Mouse (Mus musculus) ES-Bruce4 (cell line): ENCODE measurements around the gene Rad1. TPM values are rescaled to one million over a fixed set of nuclear protein-coding genes. Genes with fewer than 3 reads are reported as not detected.
"Not testable (repeated sequence)": the region's sequence is repeated elsewhere in the genome, so short reads cannot be mapped to it uniquely, and the experiment has no call there.

Experiments
- H3K27ac ChIP-seq: 2 replicates; pipeline ENCODE4 v1.5.1; 2012; ENCODE audit warnings: low read length, inconsistent platforms; ENCODE audit not compliant: insufficient read depth
- H3K27me3 ChIP-seq: 2 replicates; pipeline ENCODE4 v1.6.1; 2012; ENCODE audit warnings: mild to moderate bottlenecking, low read length, inconsistent platforms; ENCODE audit not compliant: control insufficient read depth, poor library complexity, insufficient read depth, severe bottlenecking
- H3K36me3 ChIP-seq: 2 replicates; pipeline ENCODE4 v1.6.1; 2012; ENCODE audit warnings: inconsistent platforms, mild to moderate bottlenecking, low read length, moderate library complexity; ENCODE audit not compliant: control insufficient read depth, poor library complexity, insufficient read depth, severe bottlenecking
- H3K4me1 ChIP-seq: one replicate; pipeline ENCODE4 v1.8.1; 2011; ENCODE audit warnings: low read length; ENCODE audit not compliant: control insufficient read depth, insufficient read depth
- H3K4me3 ChIP-seq: 2 replicates; pipeline ENCODE4 v1.5.1; 2011; ENCODE audit warnings: low read depth, mild to moderate bottlenecking, low read length
- H3K9ac ChIP-seq: 2 replicates; pipeline ENCODE4 v1.6.1; 2012; ENCODE audit warnings: low read depth, mild to moderate bottlenecking, inconsistent platforms; ENCODE audit not compliant: poor library complexity, severe bottlenecking
- H3K9me3 ChIP-seq: replicated peaks from 2 replicates; pipeline ENCODE4 v1.6.1; 2012; ENCODE audit warnings: mild to moderate bottlenecking, low read length, inconsistent platforms; ENCODE audit not compliant: control insufficient read depth, poor library complexity, insufficient read depth, severe bottlenecking
- CTCF ChIP-seq: IDR thresholded peaks from one replicate; pipeline ENCODE4 v1.8.1; 2011; ENCODE audit warnings: low read depth, low read length
- EP300 ChIP-seq: IDR thresholded peaks from 2 replicates; pipeline ENCODE4 v1.6.1; 2011; ENCODE audit warnings: low read depth, low read length; ENCODE audit not compliant: insufficient read depth
- POLR2A ChIP-seq: IDR thresholded peaks from one replicate; pipeline ENCODE4 v1.8.1; 2011; ENCODE audit warnings: low read length; ENCODE audit not compliant: insufficient read depth
- polyA plus RNA-seq: library from polyadenylated mRNA; stranded (reverse); fragments of >200 nt; gene quantifications from 2 replicates; pipeline ENCODE4 v1.2.4, GENCODE M21; 2011; ENCODE audit warnings: low read depth; ENCODE audit not compliant: missing spikeins, insufficient read depth, insufficient read length

The Rad1 gene
- polyA plus RNA-seq, 1 experiment = 50.5 TPM

- Histone ChIP-seq H3K4me3 (peak overlapping the region; percentile 59), H3K4me1 (peaks cover 2% of the 10 kb centered on the region), H3K9me3 (no peaks in the 10 kb centered on the region), H3K9ac (peak overlapping the region; percentile 8; the same call in 1 of the 2 replicates), H3K36me3 (peaks cover 13% of the 10 kb centered on the region), H3K27ac (peak overlapping the region; percentile 96), H3K27me3 (no peaks in the 10 kb centered on the region)
- TF ChIP-seq CTCF (no peak), POLR2A (no peak), EP300 (no peak)
Observed at GRCm38 (mm10) chr15:10470941-10471340, 14.9 kb upstream of the Rad1 start.

DNA sequence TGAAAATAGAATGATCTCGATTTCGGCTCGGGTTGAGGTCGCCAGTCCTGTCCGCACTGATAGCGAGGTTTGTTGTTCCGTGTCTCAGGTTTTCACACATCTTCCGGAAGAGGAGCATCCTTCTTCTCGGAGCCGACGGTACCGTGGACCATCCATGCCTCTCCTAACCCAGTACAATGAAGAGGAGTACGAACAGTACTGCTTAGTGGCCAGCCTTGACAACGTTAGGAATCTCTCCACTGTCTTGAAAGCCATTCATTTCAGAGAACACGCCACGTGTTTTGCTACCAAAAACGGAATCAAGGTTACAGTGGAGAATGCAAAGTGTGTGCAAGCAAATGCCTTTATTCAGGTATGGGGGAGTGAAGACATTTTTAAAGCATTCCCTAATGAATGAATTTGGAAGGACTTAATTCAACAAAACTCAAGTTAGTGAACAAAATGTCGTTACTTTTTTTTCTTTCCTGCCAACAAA lies 584 bp downstream of the Rad1 start:
- H3K4me3 ChIP-seq = peak overlapping the region; percentile 87
- TF ChIP-seq EP300 (no peak), POLR2A (no peak), CTCF (no peak)
- peak overlapping the region; percentile 16; the same call in 1 of the 2 replicates for H3K27ac ChIP-seq
- peaks cover 42% of the 10 kb centered on the region for H3K36me3 ChIP-seq
- H3K9ac ChIP-seq = peak overlapping the region; percentile 90
- H3K9me3 ChIP-seq = no peaks in the 10 kb centered on the region
- H3K4me1 ChIP-seq = no peaks in the 10 kb centered on the region
- no peaks in the 10 kb centered on the region for H3K27me3 ChIP-seq

DNA sequence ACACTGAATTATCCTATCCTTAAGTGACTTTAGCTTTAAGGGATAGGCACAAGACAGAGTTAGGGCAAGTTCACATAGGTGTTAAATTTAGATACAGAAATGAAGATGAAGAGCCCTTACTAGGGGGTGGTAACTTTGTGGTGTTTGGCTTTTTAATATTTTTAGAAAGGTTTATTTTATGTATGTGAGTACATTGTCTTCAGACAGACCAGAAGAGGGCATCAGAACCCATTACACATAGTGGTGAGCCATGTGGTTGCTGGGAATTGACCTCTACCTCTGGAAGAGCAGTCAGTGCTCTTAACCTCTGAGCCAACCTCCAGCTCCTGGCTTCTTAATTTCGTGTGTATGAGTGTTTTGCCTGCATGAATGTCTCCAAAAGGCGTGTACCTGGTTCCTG lies 1.4 kb downstream of the Rad1 start:
- Histone ChIP-seq H3K4me1 (no peaks in the 10 kb centered on the region), H3K27me3 (no peaks in the 10 kb centered on the region), H3K9me3 (no peaks in the 10 kb centered on the region), H3K9ac (peak overlapping the region; percentile 90), H3K4me3 (peak overlapping the region; percentile 73), H3K27ac (peak overlapping the region; percentile 58; the same call in 1 of the 2 replicates), H3K36me3 (peaks cover 39% of the 10 kb centered on the region)
- TF ChIP-seq POLR2A (no peak), EP300 (no peak), CTCF (no peak)

DNA sequence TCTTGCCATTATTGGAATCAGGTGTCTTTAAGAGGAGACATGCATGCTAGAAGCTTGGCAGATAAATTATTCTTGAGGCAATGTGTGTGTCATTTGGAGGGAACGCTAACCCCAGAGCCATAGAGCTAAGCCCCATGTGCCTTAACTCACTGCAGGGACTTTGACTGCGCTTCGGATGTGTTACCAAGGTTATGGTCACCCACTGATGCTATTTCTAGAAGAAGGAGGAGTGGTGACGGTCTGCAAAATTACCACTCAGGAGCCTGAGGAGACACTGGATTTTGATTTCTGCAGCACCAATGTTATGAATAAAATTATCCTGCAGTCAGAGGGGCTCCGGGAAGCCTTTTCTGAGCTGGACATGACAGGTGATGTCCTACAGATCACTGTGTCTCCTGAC lies 4.3 kb downstream of the Rad1 start:
- no peak overlapping the region for H3K4me3 ChIP-seq
- H3K4me1 ChIP-seq = no peaks in the 10 kb centered on the region
- H3K36me3 ChIP-seq = peaks cover 38% of the 10 kb centered on the region
- H3K27me3 ChIP-seq = no peaks in the 10 kb centered on the region
- no peak overlapping the region for H3K9ac ChIP-seq
- TF ChIP-seq EP300 (no peak), CTCF (no peak), POLR2A (no peak)
- no peaks in the 10 kb centered on the region for H3K9me3 ChIP-seq
- no peak overlapping the region for H3K27ac ChIP-seq

DNA sequence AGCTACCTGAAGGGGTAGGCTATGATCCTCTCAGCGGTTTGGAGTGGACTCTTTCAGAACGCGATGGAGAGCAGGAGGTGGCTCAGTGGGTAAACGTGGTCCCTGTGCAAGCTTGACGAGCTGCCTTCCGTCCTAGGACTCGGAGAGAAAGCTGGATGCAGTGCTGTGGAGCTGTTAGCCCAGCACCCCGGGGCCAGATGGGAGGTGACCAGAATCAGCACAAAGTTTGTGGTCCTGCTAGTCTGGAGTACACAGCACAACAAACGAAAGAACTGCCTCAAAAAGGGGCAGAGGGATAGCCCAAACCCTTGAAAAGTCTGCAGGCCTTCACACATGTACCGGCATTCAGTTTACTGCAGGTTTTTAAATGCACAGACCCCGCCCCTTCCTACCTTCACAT lies 10.1 kb downstream of the Rad1 start:
- Histone ChIP-seq H3K27me3 (no peaks in the 10 kb centered on the region), H3K27ac (peak overlapping the region; percentile 61), H3K9ac (no peak overlapping the region), H3K9me3 (no peaks in the 10 kb centered on the region), H3K4me3 (no peak overlapping the region), H3K36me3 (peaks cover 20% of the 10 kb centered on the region), H3K4me1 (peaks cover 2% of the 10 kb centered on the region)
- TF ChIP-seq EP300 = no peak
- TF ChIP-seq POLR2A = no peak
- no peak for TF ChIP-seq CTCF

- H3K4me1 ChIP-seq, H3K9ac ChIP-seq, H3K27me3 ChIP-seq, H3K27ac ChIP-seq, H3K9me3 ChIP-seq, H3K4me3 ChIP-seq: not testable (repeated sequence)
- H3K36me3 ChIP-seq = peaks cover 15% of the 10 kb centered on the region
Observed at GRCm38 (mm10) chr15:10496696-10497095, 10.9 kb downstream of the Rad1 start.
